Mouse (Mus musculus): ENCODE measurements at regions not wholly inside any gene's neighbourhood (a gene's known extent, or its start where the extent isn't known, plus 50 kb on each side); places are given as distances from the start of the nearest gene placed in this dataset.

GRCm38 (mm10) chr12:117415146-117415545, 101.1 kb upstream of the Rapgef5 start:
- Histone ChIP-seq H3K36me3 (replicated peaks) (no peaks in the 10 kb centered on the region), H3K27me3 (no peaks in the 10 kb centered on the region), H3K9me3 (no peaks in the 10 kb centered on the region), H3K4me2 (no peak overlapping the region), H3K4me1 (peaks cover 11% of the 10 kb centered on the region), H3K27ac (no peak overlapping the region), H3K4me3 (replicated peaks) (no peak overlapping the region), H3K9ac (no peak overlapping the region)
- WGBS: 86% methylated on average over 2 of the region's 2 CpGs
- ATAC-seq (ENCODE audit: low FRiP score): no peak

- ATAC-seq (ENCODE audit: low FRiP score): no peak
- Histone ChIP-seq H3K36me3 (replicated peaks) (no peaks in the 10 kb centered on the region), H3K4me2 (no peak overlapping the region), H3K27ac (no peak overlapping the region), H3K9me3 (no peaks in the 10 kb centered on the region), H3K4me3 (replicated peaks) (no peak overlapping the region), H3K27me3 (no peaks in the 10 kb centered on the region), H3K4me1 (peaks cover 4% of the 10 kb centered on the region), H3K9ac (no peak overlapping the region)
- WGBS: 93% methylated on average over 4 of the region's 4 CpGs
Measured at GRCm38 (mm10) chr12:117417991-117418390, 98.3 kb upstream of the Rapgef5 start.

- no peak overlapping the region for H3K9ac ChIP-seq
- no peak overlapping the region for H3K4me2 ChIP-seq
- no peaks in the 10 kb centered on the region for H3K36me3 ChIP-seq (replicated peaks)
- H3K27ac ChIP-seq: no peak overlapping the region
- no peak overlapping the region for H3K4me3 ChIP-seq (replicated peaks)
- no peaks in the 10 kb centered on the region for H3K27me3 ChIP-seq
- 87% methylated on average over 7 of the region's 7 CpGs for WGBS
- H3K4me1 ChIP-seq: no peaks in the 10 kb centered on the region
- H3K9me3 ChIP-seq: no peaks in the 10 kb centered on the region
- no peak for ATAC-seq (ENCODE audit: low FRiP score)
Measured at GRCm38 (mm10) chr12:117422315-117422978, 93.8 kb upstream of the Rapgef5 start.

- Histone ChIP-seq H3K36me3 (replicated peaks) (no peaks in the 10 kb centered on the region), H3K27ac (no peak overlapping the region), H3K4me3 (replicated peaks) (no peak overlapping the region), H3K27me3 (0 out of 2 replicates have a peak, but pooled peaks cover 3% of the 10 kb centered on the region), H3K9me3 (no peaks in the 10 kb centered on the region), H3K4me1 (no peaks in the 10 kb centered on the region), H3K9ac (no peak overlapping the region), H3K4me2 (no peak overlapping the region)
- ATAC-seq (ENCODE audit: low FRiP score): no peak
- 78% methylated on average over 9 of the region's 9 CpGs for WGBS
Measured at GRCm38 (mm10) chr12:117425363-117426031, 90.8 kb upstream of the Rapgef5 start.

- Histone ChIP-seq H3K9me3 (no peaks in the 10 kb centered on the region), H3K36me3 (replicated peaks) (no peaks in the 10 kb centered on the region), H3K4me1 (no peaks in the 10 kb centered on the region), H3K4me3 (replicated peaks) (no peak overlapping the region), H3K27ac (no peak overlapping the region), H3K9ac (no peak overlapping the region), H3K4me2 (no peak overlapping the region), H3K27me3 (0 out of 2 replicates have a peak, but pooled peaks cover 3% of the 10 kb centered on the region)
- WGBS: 18% methylated on average over 1 of the region's 1 CpGs
- no peak for ATAC-seq (ENCODE audit: low FRiP score)
Measured at GRCm38 (mm10) chr12:117427431-117427830, 88.8 kb upstream of the Rapgef5 start.

GRCm38 (mm10) chr12:117430886-117431285, 85.4 kb upstream of the Rapgef5 start:
- ATAC-seq (ENCODE audit: low FRiP score): no peak
- H3K9ac ChIP-seq: no peak overlapping the region
- 83% methylated on average over 4 of the region's 4 CpGs for WGBS
- no peaks in the 10 kb centered on the region for H3K9me3 ChIP-seq
- H3K27ac ChIP-seq: no peak overlapping the region
- H3K27me3 ChIP-seq: 0 out of 2 replicates have a peak, but pooled peaks cover 3% of the 10 kb centered on the region
- no peaks in the 10 kb centered on the region for H3K4me1 ChIP-seq
- no peak overlapping the region for H3K4me2 ChIP-seq
- H3K36me3 ChIP-seq (replicated peaks): no peaks in the 10 kb centered on the region
- H3K4me3 ChIP-seq (replicated peaks): no peak overlapping the region

- no peaks in the 10 kb centered on the region for H3K36me3 ChIP-seq (replicated peaks)
- H3K4me1 ChIP-seq: no peaks in the 10 kb centered on the region
- H3K27me3 ChIP-seq: peaks cover 6% of the 10 kb centered on the region; the same call in 1 of the 2 replicates
- H3K27ac ChIP-seq: no peak overlapping the region
- H3K4me2 ChIP-seq: no peak overlapping the region
- no peak for ATAC-seq (ENCODE audit: low FRiP score)
- no peak overlapping the region for H3K9ac ChIP-seq
- H3K9me3 ChIP-seq: no peaks in the 10 kb centered on the region
- no peak overlapping the region for H3K4me3 ChIP-seq (replicated peaks)
- 74% methylated on average over 1 of the region's 1 CpGs for WGBS
Measured at GRCm38 (mm10) chr12:117432788-117433187, 83.5 kb upstream of the Rapgef5 start.

- ATAC-seq (ENCODE audit: low FRiP score): no peak
- Histone ChIP-seq H3K4me3 (replicated peaks) (no peak overlapping the region), H3K9ac (no peak overlapping the region), H3K27me3 (peaks cover 3% of the 10 kb centered on the region; the same call in 1 of the 2 replicates), H3K9me3 (no peaks in the 10 kb centered on the region), H3K27ac (no peak overlapping the region), H3K36me3 (replicated peaks) (no peaks in the 10 kb centered on the region), H3K4me2 (no peak overlapping the region), H3K4me1 (no peaks in the 10 kb centered on the region)
- 65% methylated on average over 4 of the region's 4 CpGs for WGBS
Measured at GRCm38 (mm10) chr12:117437011-117437410, 79.3 kb upstream of the Rapgef5 start.

GRCm38 (mm10) chr12:117439015-117439605, 77.2 kb upstream of the Rapgef5 start:
- H3K9ac ChIP-seq: no peak overlapping the region
- no peak for ATAC-seq (ENCODE audit: low FRiP score)
- H3K4me3 ChIP-seq (replicated peaks): no peak overlapping the region
- no peaks in the 10 kb centered on the region for H3K9me3 ChIP-seq
- no peaks in the 10 kb centered on the region for H3K36me3 ChIP-seq (replicated peaks)
- H3K4me1 ChIP-seq: no peaks in the 10 kb centered on the region
- peaks cover 3% of the 10 kb centered on the region; the same call in 1 of the 2 replicates for H3K27me3 ChIP-seq
- no peak overlapping the region for H3K4me2 ChIP-seq
- WGBS: 81% methylated on average over 11 of the region's 11 CpGs
- no peak overlapping the region for H3K27ac ChIP-seq

- Histone ChIP-seq H3K4me2 (no peak overlapping the region), H3K4me1 (peaks cover 9% of the 10 kb centered on the region; the same call in 1 of the 2 replicates), H3K9ac (no peak overlapping the region), H3K9me3 (no peaks in the 10 kb centered on the region), H3K27ac (no peak overlapping the region), H3K27me3 (no peaks in the 10 kb centered on the region), H3K4me3 (replicated peaks) (no peak overlapping the region), H3K36me3 (replicated peaks) (no peaks in the 10 kb centered on the region)
- WGBS: 82% methylated on average over 4 of the region's 4 CpGs
- no peak for ATAC-seq (ENCODE audit: low FRiP score)
Measured at GRCm38 (mm10) chr12:117444247-117444989, 71.9 kb upstream of the Rapgef5 start.

GRCm38 (mm10) chr12:117447223-117447622, 69.1 kb upstream of the Rapgef5 start:
- Histone ChIP-seq H3K27me3 (no peaks in the 10 kb centered on the region), H3K4me3 (replicated peaks) (no peak overlapping the region), H3K4me1 (peaks cover 9% of the 10 kb centered on the region; the same call in 1 of the 2 replicates), H3K36me3 (replicated peaks) (no peaks in the 10 kb centered on the region), H3K9ac (no peak overlapping the region), H3K9me3 (no peaks in the 10 kb centered on the region), H3K4me2 (peak overlapping the region; percentile 31), H3K27ac (no peak overlapping the region)
- WGBS: 23% methylated on average over 10 of the region's 10 CpGs
- peak; percentile 36; the same call in 1 of the 2 replicates for ATAC-seq (ENCODE audit: low FRiP score)
